Mouse (Mus musculus): ENCODE results near the gene Card10.

Card10 gene

DNA sequence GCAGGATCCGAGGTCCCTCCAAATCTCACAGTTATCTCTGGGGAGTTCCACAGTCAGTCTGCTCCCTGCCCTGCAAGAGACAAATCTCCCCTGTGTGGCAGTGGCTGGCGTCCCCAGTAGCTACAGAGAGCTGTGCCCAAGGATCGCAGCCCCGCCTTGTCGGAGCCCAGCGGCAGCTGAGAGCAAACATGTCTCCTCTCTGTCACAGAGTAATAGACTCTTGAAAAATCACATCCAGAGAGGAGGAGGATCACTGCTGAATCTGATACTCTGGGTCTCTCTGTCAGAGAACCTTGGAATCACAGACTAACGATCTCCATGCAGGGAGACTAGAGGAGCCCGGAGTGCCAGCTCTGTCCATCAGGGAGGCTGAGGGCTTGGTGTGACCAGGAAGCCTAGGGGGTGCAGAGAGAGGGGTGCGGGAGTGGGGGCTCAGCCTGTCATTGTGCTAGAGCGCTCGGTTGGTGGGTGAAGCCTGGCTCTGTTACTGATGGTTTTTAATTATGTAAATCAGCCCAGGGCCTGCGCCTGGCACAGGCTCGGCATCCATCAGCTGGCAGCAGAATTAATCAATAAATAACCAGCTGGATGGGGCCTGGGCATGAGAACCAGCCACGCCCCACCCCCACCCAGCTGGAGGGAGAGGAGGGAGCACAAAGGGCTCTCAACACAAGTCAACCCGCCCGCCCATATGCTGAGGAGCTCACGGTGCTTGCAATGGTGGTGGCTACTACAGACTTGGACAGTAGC, 67.2 kb downstream of the Card10 start:
- no peak for DNase-seq (ENCODE audit: low spot score in 2 of 2)

GRCm38 (mm10) chr15:78731830-78732229, 71.0 kb downstream of the Card10 start:
- no peak for DNase-seq (ENCODE audit: low spot score in 2 of 2)

DNA sequence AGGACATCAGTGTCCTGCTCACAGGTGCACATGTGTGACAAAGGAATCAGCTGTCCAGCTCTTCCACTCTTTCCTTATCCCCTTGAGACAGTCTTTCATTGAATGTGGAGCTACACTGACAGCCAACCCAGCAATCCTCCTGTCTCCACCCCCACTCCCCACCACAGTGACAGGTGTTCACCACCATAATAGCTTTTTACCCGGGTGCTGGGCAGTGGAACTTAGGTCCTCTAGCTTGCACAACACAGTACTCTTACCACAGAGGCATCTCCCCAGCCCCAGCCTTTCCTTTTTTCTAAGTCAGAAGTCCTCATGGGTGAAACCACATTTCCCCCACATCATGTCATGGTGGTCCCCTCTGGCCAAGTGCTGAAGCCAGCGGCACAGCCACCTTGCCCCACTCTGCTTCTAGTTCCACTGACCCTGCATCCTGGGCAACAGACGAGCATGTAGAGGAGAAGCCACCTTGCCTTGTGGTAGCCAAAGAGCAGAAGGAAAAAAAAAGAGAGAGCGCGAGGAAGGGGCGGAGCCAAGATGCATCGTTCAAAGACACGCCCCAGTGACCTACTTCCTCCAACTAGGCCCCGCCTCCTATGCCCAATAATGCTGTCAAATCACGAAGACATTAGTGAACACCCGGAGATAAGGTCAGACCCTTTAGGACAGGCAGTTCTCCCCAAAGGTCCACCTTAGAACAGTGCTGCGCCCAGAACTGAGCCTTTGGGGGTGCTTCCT, 72.4 kb downstream of the Card10 start:
- DNase-seq (ENCODE audit: low spot score in 2 of 2) = no peak

DNA sequence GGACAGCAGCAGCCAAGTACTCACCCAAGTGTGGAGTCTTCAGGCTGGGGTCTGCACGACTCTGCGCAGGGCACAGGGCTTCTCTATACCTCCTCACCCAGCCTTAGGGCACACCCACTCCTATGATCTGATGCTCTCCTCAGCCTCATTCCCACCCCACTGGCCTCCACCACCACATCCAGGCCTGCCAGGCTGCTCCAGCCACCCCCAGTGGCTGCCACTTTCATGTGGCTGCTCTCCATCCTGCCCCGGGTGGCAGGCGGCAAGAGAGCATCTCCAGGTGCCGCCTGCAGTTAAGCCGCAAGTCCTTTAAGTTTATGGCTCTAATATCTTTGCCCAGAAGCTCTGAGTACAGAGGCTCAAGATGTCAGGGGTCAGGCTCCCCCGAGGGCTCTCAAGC, 76.1 kb downstream of the Card10 start:
- no peak for DNase-seq (ENCODE audit: low spot score in 2 of 2)
